Mouse (Mus musculus) gastrocnemius, postnatal 25 days (tissue): Measurements from ENCODE around the gene Cog1. TPM values are rescaled to one million over a fixed set of nuclear protein-coding genes. Genes with fewer than 3 reads are reported as not detected.
A peak's percentile ranks its signal among the peaks of the same experiment; 100 is the strongest.

Experiments used
- DNase-seq: peaks from one replicate; pipeline ENCODE4 v3.0.0; 2022
- long read RNA-seq, 2 experiments: library from polyadenylated mRNA; stranded (forward); transcript quantifications; one replicate each; pipeline ENCODE4 v2.0.0; 2021
- total RNA-seq, 2 experiments: library from RNA; stranded (reverse); gene quantifications; 1 replicate in 1 of 2; 2 replicates in 1 of 2; pipeline ENCODE4 v1.2.3; 2021

Cog1 gene
- 10 to 100 TPM; 18.6 to 20.2 TPM for total RNA-seq
- long read RNA-seq, experiment 1, partial matches to known transcripts: 3 of 18 reads
- long read RNA-seq, experiment 1, other reads (novel, unspliced or antisense): 14 of 18 reads
- long read RNA-seq, experiment 2, transcript Cog1-201 (14 exons, 3,935 nt): major isoform, 6 of 32 reads
- long read RNA-seq, experiment 2, partial matches to known transcripts: 4 of 32 reads
- long read RNA-seq, experiment 2, other reads (novel, unspliced or antisense): 22 of 32 reads

GRCm38 (mm10) chr11:113648690-113649352, at the start of gene Cog1:
TSS of gene Cog1 (plus strand) at chr11:113649169.
- DNase-seq: no peak

GRCm38 (mm10) chr11:113600526-113601245, 48.3 kb upstream of the Cog1 start:
- DNase-seq: no peak

GRCm38 (mm10) chr11:113601616-113602343, 47.2 kb upstream of the Cog1 start:
- no peak for DNase-seq

- no peak for DNase-seq
These were observed 41.4 kb upstream of the Cog1 start for GRCm38 (mm10) chr11:113607556-113607955.

GRCm38 (mm10) chr11:113609581-113609980, 39.4 kb upstream of the Cog1 start:
- no peak for DNase-seq

GRCm38 (mm10) chr11:113610266-113610665, 38.7 kb upstream of the Cog1 start:
- DNase-seq: no peak

GRCm38 (mm10) chr11:113611112-113611646, 37.8 kb upstream of the Cog1 start:
- DNase-seq: no peak

- no peak for DNase-seq
These were observed 37.0 kb upstream of the Cog1 start for GRCm38 (mm10) chr11:113611664-113612611.

GRCm38 (mm10) chr11:113614476-113614875, 34.5 kb upstream of the Cog1 start:
- no peak for DNase-seq

- no peak for DNase-seq
These were observed 31.6 kb upstream of the Cog1 start for GRCm38 (mm10) chr11:113617132-113617911.

GRCm38 (mm10) chr11:113618303-113618671, 30.7 kb upstream of the Cog1 start:
- DNase-seq: no peak

- peak; percentile 57 for DNase-seq
These were observed 30.1 kb upstream of the Cog1 start, which contains the start of gene Sstr2 for GRCm38 (mm10) chr11:113618672-113619419. TSS of gene Sstr2 (plus strand) at chr11:113619342.

- DNase-seq: no peak
These were observed 29.4 kb upstream of the Cog1 start for GRCm38 (mm10) chr11:113619420-113620080.

- no peak for DNase-seq
These were observed 28.0 kb upstream of the Cog1 start for GRCm38 (mm10) chr11:113621001-113621400.

GRCm38 (mm10) chr11:113622028-113622427, 26.9 kb upstream of the Cog1 start:
- DNase-seq: no peak

GRCm38 (mm10) chr11:113625437-113625836, 23.5 kb upstream of the Cog1 start:
- no peak for DNase-seq

- DNase-seq: no peak
These were observed 21.2 kb upstream of the Cog1 start for GRCm38 (mm10) chr11:113627785-113628184.

- no peak for DNase-seq
These were observed 18.3 kb upstream of the Cog1 start for GRCm38 (mm10) chr11:113630642-113631041.

- DNase-seq: no peak
These were observed 17.7 kb upstream of the Cog1 start for GRCm38 (mm10) chr11:113631302-113631701.
